Mouse (Mus musculus): ENCODE results near the gene 4931428F04Rik.
A peak's percentile ranks its signal among the peaks of the same experiment; 100 is the strongest.

The 4931428F04Rik gene

GRCm38 (mm10) chr8:105289805-105290460 lies at the start of gene 4931428F04Rik:
TSS of gene 4931428F04Rik (minus strand) at chr8:105289864.
- DNase-seq (ENCODE audit: low spot score in 2 of 2): peak in 1 of 2 experiments; percentile 45

GRCm38 (mm10) chr8:105338992-105339391 lies 49.3 kb upstream of the 4931428F04Rik start:
- DNase-seq (ENCODE audit: low spot score in 2 of 2): no peak

- DNase-seq (ENCODE audit: low spot score in 2 of 2): no peak
These were observed 46.9 kb upstream of the 4931428F04Rik start for GRCm38 (mm10) chr8:105336373-105337130.

DNA sequence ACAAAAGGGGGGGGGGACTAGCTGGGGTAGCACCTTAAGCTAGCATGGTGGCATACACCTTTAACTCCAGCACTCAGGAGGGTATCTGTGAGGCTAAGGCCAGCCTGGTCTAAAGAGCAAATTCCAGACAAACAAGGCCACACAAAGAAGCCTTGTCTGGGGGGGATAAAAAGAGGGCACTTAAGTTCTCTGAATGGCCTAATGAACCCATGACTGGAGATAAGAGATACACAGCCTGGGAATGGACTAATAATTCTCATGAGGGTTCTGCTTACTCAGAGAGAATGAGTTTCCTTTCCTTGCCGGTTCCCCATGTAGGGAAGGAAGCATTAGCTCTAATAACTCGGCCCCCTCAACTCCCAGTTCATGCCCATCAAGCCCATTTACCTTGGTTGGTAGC lies 42.9 kb upstream of the 4931428F04Rik start:
- DNase-seq (ENCODE audit: low spot score in 2 of 2): no peak

- no peak for DNase-seq (ENCODE audit: low spot score in 2 of 2)
These were observed 42.3 kb upstream of the 4931428F04Rik start for GRCm38 (mm10) chr8:105331931-105332330.

- no peak for DNase-seq (ENCODE audit: low spot score in 2 of 2)
These were observed 41.8 kb upstream of the 4931428F04Rik start for GRCm38 (mm10) chr8:105331469-105331868.

GRCm38 (mm10) chr8:105330325-105330724 lies 40.7 kb upstream of the 4931428F04Rik start:
- DNase-seq (ENCODE audit: low spot score in 2 of 2): no peak

DNA sequence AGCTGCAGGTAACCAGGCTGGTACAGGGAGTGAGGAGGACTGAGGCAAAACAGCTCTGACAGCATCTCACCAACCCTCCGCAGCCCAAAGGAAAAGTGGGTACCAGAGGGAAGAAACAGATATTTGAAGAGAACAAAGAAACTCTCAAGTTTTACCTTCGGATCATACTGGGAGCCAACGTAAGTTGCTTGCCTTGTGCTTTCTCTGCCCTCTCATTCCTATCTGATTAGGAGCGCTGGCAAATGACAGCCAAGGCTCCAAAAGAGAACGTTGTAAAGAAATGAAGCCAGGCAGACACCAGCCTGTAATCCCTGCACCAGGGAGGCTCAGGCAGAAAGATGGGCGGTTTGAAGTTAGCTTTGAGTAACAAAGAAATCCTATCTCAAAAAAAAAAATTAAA lies 37.3 kb upstream of the 4931428F04Rik start:
- no peak for DNase-seq (ENCODE audit: low spot score in 2 of 2)

GRCm38 (mm10) chr8:105326141-105326672 lies 36.5 kb upstream of the 4931428F04Rik start, which contains the start of the genes Lrrc29 and Tmem208:
TSS of gene Lrrc29 (minus strand) at chr8:105326278.
TSS of gene Tmem208 (plus strand) at chr8:105326354.
- DNase-seq (ENCODE audit: low spot score in 2 of 2): peak; percentile 95 to 97

DNA sequence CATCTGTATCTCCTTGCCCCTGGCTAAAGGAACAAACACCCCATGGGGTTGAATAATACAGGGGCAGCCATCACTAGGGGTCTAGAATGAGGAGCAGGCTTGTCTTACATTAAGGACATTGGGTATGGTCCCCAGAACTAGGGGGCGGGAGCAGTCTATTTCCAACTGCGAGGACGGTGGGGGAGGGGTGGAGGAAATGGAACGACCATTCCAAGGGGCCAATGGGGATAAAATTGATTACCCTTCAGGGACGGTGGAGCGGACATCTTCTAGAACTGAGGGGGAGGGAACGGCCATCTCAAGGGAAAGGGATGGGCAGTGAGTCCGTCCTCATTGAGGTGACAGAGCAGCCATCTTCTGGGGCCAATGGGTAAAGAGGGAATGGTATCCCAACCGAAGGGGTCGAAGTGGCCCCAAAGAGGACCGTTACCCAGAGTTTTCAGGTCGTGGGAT lies 36.0 kb upstream of the 4931428F04Rik start:
- no peak for DNase-seq (ENCODE audit: low spot score in 2 of 2)

DNA sequence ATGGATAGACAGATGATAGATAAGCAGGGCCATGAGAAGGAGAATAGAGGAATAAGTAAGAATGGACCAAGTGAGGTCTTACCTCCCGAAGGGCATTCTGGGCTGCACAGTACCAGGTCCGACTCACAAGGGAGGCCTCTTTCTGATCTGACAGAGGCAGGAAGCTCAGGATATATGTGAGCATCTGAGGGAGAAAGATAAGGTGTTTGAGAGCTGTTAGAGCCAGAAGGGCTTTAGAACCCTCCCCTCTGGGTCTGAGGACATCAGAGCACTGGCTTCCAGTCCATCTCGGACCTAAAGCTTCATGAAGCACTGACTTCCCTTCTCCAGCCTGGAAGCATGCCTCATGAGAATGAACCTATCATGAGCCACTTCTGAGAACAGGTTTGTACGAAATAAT lies 33.5 kb upstream of the 4931428F04Rik start:
- no peak for DNase-seq (ENCODE audit: low spot score in 2 of 2)

GRCm38 (mm10) chr8:105318662-105319190 lies 29.1 kb upstream of the 4931428F04Rik start:
- no peak for DNase-seq (ENCODE audit: low spot score in 2 of 2)

- no peak for DNase-seq (ENCODE audit: low spot score in 2 of 2)
These were observed 28.3 kb upstream of the 4931428F04Rik start for GRCm38 (mm10) chr8:105317941-105318340.

- DNase-seq (ENCODE audit: low spot score in 2 of 2): no peak
These were observed 25.6 kb upstream of the 4931428F04Rik start for GRCm38 (mm10) chr8:105315073-105315769.

- no peak for DNase-seq (ENCODE audit: low spot score in 2 of 2)
These were observed 24.1 kb upstream of the 4931428F04Rik start for GRCm38 (mm10) chr8:105313622-105314402.

DNA sequence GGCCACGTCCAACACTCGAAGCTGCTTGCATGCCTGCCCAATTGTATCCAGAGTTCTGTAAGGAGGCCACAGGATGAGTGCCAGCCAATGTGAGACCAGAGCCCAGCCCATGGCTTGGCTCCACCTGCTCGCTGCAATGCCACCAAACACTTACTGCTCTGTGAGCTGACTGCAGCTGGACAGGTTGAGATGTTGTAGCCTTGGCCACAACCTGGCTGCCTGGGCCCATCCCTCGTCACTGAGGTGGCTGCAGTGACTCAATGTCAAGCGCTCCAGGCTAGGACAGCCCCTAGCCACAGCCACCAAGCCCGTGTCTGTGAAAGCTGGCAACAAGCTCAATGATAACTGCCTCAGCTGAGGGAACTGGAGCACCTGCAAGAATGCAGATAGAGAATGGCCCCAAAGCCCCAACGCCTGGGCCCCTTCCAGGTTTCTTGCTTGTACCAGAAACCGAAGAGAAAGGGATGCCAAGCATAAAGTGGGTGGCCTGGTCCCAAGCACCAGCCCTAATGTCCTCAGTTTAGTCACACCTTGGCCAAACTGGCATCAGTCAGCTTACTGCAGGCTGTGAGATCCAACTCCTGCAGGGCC lies 23.3 kb upstream of the 4931428F04Rik start:
- no peak for DNase-seq (ENCODE audit: low spot score in 2 of 2)

- no peak for DNase-seq (ENCODE audit: low spot score in 2 of 2)
These were observed 22.1 kb upstream of the 4931428F04Rik start for GRCm38 (mm10) chr8:105311718-105312117.

DNA sequence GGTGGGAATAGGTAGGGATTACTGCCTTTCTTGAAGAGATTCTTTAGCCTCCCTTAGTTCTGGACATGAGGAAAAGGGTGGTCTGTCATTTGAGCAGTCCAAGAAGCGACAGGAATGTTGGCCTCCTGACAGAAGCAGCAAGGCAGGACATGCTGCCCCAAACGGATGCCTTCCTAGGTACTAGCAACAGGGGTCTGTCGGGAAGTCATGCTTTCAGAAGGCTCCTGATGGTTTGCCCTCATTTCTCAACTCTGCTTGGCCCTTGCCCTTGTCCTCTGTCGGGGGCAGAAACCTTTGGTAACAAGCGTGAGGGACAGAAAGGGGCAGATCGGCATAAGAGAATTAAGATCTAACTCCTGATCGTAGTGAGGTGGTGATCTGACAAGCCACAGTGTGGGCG lies 20.5 kb upstream of the 4931428F04Rik start:
- DNase-seq (ENCODE audit: low spot score in 2 of 2): no peak

GRCm38 (mm10) chr8:105309142-105309847 lies 19.6 kb upstream of the 4931428F04Rik start:
- DNase-seq (ENCODE audit: low spot score in 2 of 2): no peak

- DNase-seq (ENCODE audit: low spot score in 2 of 2): no peak
These were observed 18.8 kb upstream of the 4931428F04Rik start for GRCm38 (mm10) chr8:105308428-105308827.
